Mouse (Mus musculus) C2C12 (cell line): ENCODE data around the gene H2-Oa. TPM values are rescaled to one million over a fixed set of nuclear protein-coding genes. Genes with fewer than 3 reads are reported as not detected.

Experiments
- H3K27me3 ChIP-seq: one replicate; pipeline ENCODE4 v1.6.1; 2011; ENCODE audit not compliant: control insufficient read depth, insufficient read depth, insufficient read length
- H3K36me3 ChIP-seq: one replicate; pipeline ENCODE4 v1.6.1; 2011; ENCODE audit not compliant: control insufficient read depth, insufficient read depth
- H3K4me3 ChIP-seq: one replicate; pipeline ENCODE4 v1.5.1; 2011; ENCODE audit warnings: mild to moderate bottlenecking, control low read depth; ENCODE audit not compliant: poor library complexity, insufficient read depth, severe bottlenecking
- H3K79me2 ChIP-seq: one replicate; pipeline ENCODE4 v1.6.1; 2011; ENCODE audit not compliant: control insufficient read depth, insufficient read depth
- H3K79me3 ChIP-seq: one replicate; pipeline ENCODE4 v1.6.1; 2011; ENCODE audit warnings: low read depth, control low read depth
- H3ac ChIP-seq: one replicate; pipeline ENCODE3; 2011; ENCODE audit warnings: low read depth; ENCODE audit not compliant: control insufficient read depth, insufficient read length
- CEBPB ChIP-seq: IDR thresholded peaks from one replicate; pipeline ENCODE4 v1.6.1; 2011; ENCODE audit warnings: low read depth, mild to moderate bottlenecking, control low read depth, moderate library complexity
- CTCF ChIP-seq: IDR thresholded peaks from one replicate; pipeline ENCODE4 v1.5.1; 2011; ENCODE audit not compliant: control insufficient read depth, insufficient read depth, insufficient read length
- FOSL1 ChIP-seq: IDR thresholded peaks from one replicate; pipeline ENCODE4 v1.8.0; 2011; ENCODE audit warnings: mild to moderate bottlenecking, low read length; ENCODE audit not compliant: poor library complexity, insufficient read depth, severe bottlenecking
- MAX ChIP-seq: IDR thresholded peaks from one replicate; pipeline ENCODE4 v1.6.1; 2011; ENCODE audit warnings: mild to moderate bottlenecking, control low read depth
- MYOD1 ChIP-seq: IDR thresholded peaks from one replicate; pipeline ENCODE4 v1.6.1; 2011; ENCODE audit warnings: low read depth; ENCODE audit not compliant: control insufficient read depth, insufficient read length
- MYOG ChIP-seq: IDR thresholded peaks from one replicate; pipeline ENCODE4 v1.6.1; 2011; ENCODE audit not compliant: control insufficient read depth, insufficient read length; ENCODE audit errors: extremely low read depth
- USF1 ChIP-seq: IDR thresholded peaks from one replicate; pipeline ENCODE4 v1.6.1; 2011; ENCODE audit warnings: low read depth, mild to moderate bottlenecking, control low read depth, moderate library complexity
- polyA plus RNA-seq: library from polyadenylated mRNA; unstranded; fragments of >200 nt; fragmentation: generic; extraction: Trizol; gene quantifications from one replicate; pipeline ENCODE4 v1.2.1, GENCODE M21; 2012; ENCODE audit warnings: missing spikeins

Gene H2-Oa
- polyA plus RNA-seq, 1 experiment: not detected

DNA sequence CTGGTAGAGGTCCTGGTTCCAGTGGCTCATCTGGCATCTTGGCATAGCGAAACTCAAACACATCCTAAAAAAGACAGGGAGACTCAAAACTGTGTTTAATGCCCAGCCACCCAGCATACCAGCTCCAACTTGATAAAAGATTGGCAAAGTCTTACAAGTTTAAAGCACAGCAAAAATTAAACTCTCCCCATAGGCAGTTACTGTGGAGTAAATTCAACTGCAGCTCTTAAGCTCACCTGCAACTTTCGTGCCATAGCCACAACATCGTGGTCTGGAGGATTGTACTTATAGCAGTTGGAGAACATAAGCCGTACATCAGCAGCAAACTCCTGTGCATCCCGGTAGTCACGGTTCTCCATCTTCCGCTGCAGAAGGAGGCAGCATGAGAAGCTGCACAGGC is 22.0 kb downstream of the H2-Oa start:
- Histone ChIP-seq H3K79me2 (peaks cover 72% of the 10 kb centered on the region), H3K36me3 (peaks cover 97% of the 10 kb centered on the region), H3ac (no peak overlapping the region), H3K4me3 (no peak overlapping the region), H3K27me3 (no peaks in the 10 kb centered on the region), H3K79me3 (peaks cover 57% of the 10 kb centered on the region)
- TF ChIP-seq CEBPB: no peak
- no peak for TF ChIP-seq CTCF
- no peak for TF ChIP-seq MAX
- TF ChIP-seq MYOG: no peak
- no peak for TF ChIP-seq MYOD1
- no peak for TF ChIP-seq USF1
- no peak for TF ChIP-seq FOSL1

- H3ac ChIP-seq: peak overlapping the region; percentile 84
- no peaks in the 10 kb centered on the region for H3K27me3 ChIP-seq
- peak overlapping the region; percentile 86 for H3K4me3 ChIP-seq
- H3K36me3 ChIP-seq: peaks cover 73% of the 10 kb centered on the region
- H3K79me2 ChIP-seq: peaks cover 97% of the 10 kb centered on the region
- no peak for TF ChIP-seq MYOG
- peaks cover 67% of the 10 kb centered on the region for H3K79me3 ChIP-seq
Observed at GRCm38 (mm10) chr17:34116736-34117370, 24.7 kb downstream of the H2-Oa start.

GRCm38 (mm10) chr17:34117421-34118112 is 25.4 kb downstream of the H2-Oa start:
- peaks cover 95% of the 10 kb centered on the region for H3K79me2 ChIP-seq
- H3K79me3 ChIP-seq: peaks cover 65% of the 10 kb centered on the region
- peak overlapping the region; percentile 86 for H3K4me3 ChIP-seq
- H3K36me3 ChIP-seq: peaks cover 65% of the 10 kb centered on the region
- H3ac ChIP-seq: peak overlapping the region; percentile 96
- no peaks in the 10 kb centered on the region for H3K27me3 ChIP-seq
- TF ChIP-seq USF1 (peak; percentile 37), CEBPB (no peak)

GRCm38 (mm10) chr17:34118113-34118872 is 26.2 kb downstream of the H2-Oa start:
- Histone ChIP-seq H3K36me3 (peaks cover 58% of the 10 kb centered on the region), H3K79me3 (peaks cover 70% of the 10 kb centered on the region), H3K4me3 (peak overlapping the region; percentile 86), H3K27me3 (no peaks in the 10 kb centered on the region), H3ac (peak overlapping the region; percentile 96), H3K79me2 (peaks cover 95% of the 10 kb centered on the region)
- TF ChIP-seq MAX (no peak), CTCF (no peak), CEBPB (no peak), MYOD1 (no peak), USF1 (no peak), MYOG (no peak), FOSL1 (no peak)

- Histone ChIP-seq H3K36me3 (peaks cover 52% of the 10 kb centered on the region), H3K79me2 (peaks cover 95% of the 10 kb centered on the region), H3K79me3 (peaks cover 72% of the 10 kb centered on the region), H3K4me3 (peak overlapping the region; percentile 86), H3K27me3 (no peaks in the 10 kb centered on the region), H3ac (peak overlapping the region; percentile 96)
- no peak for TF ChIP-seq CEBPB
- TF ChIP-seq FOSL1: no peak
- no peak for TF ChIP-seq CTCF
- no peak for TF ChIP-seq MAX
- no peak for TF ChIP-seq MYOG
Observed at GRCm38 (mm10) chr17:34118873-34119248, 26.7 kb downstream of the H2-Oa start.
